12 mouse cellular contexts compared by ENCODE assay signal in genomic region chr3:96404450-96404849, GRCm38 (mm10). TPM values are rescaled to one million over a fixed set of nuclear protein-coding genes. Genes with fewer than 3 reads are reported as not detected.
DNase-seq lines count a peak whose midpoint lies in the region; ATAC-seq lines count a peak whose summit lies in the region.
"Had no signal": no experiment of that assay in that cellular context is flagged by ENCODE, and none has a peak within 500 bp of the region (broad histone marks: within the 10 kb centered on the region; RNA-seq: fewer than 3 reads in every experiment).

No protein-coding gene starts in this region.

- H3K4me3 ChIP-seq in kidney, embryonic 14.5 days (ENCODE audit: low read length) = peak overlapping the region; percentile 16
- H3K4me3 ChIP-seq in forebrain, embryonic 15.5 days = no peak overlapping the region
- H3K4me3 ChIP-seq in midbrain, embryonic 13.5 days (replicated peaks) = no peak overlapping the region

- H3K36me3 ChIP-seq in kidney, embryonic 14.5 days (ENCODE audit: control insufficient read depth, insufficient read depth, low read length) = no peaks in the 10 kb centered on the region
- no peaks in the 10 kb centered on the region for H3K36me3 ChIP-seq in forebrain, embryonic 15.5 days
- H3K36me3 ChIP-seq in midbrain, embryonic 13.5 days = no peaks in the 10 kb centered on the region

- H3K27me3 ChIP-seq in kidney, embryonic 14.5 days (ENCODE audit: control insufficient read depth, insufficient read depth, low read length) = peaks cover 79% of the 10 kb centered on the region
- peaks cover 89% of the 10 kb centered on the region for H3K27me3 ChIP-seq in forebrain, embryonic 15.5 days
- H3K27me3 ChIP-seq in midbrain, embryonic 13.5 days = peaks cover 94% of the 10 kb centered on the region

- under 1% methylated on average over 26 of the region's 26 CpGs for WGBS in kidney, embryonic 14.5 days
- WGBS in forebrain, embryonic 15.5 days = under 1% methylated on average over 26 of the region's 26 CpGs
- 1% methylated on average over 26 of the region's 26 CpGs for WGBS in midbrain, embryonic 13.5 days

- peaks cover under 1% of the 10 kb centered on the region; the same call in 1 of the 2 replicates for H3K4me1 ChIP-seq in kidney, embryonic 14.5 days (ENCODE audit: control insufficient read depth, insufficient read depth, low read length)
- peaks cover 12% of the 10 kb centered on the region; the same call in 1 of the 2 replicates for H3K4me1 ChIP-seq in forebrain, embryonic 15.5 days
- H3K4me1 ChIP-seq in midbrain, embryonic 13.5 days (replicated peaks) = peaks cover 18% of the 10 kb centered on the region

- no peak for DNase-seq in kidney, postnatal 10 days
- DNase-seq in embryo, embryonic 10 days (ENCODE audit: low spot score) = peak; percentile 38
- no peak for DNase-seq in adrenal gland, adult 8-10 months
- DNase-seq in spleen, postnatal 36 days (ENCODE audit: low spot score in 2 of 2) = no peak
- no peak for DNase-seq in spleen, postnatal 14 days (ENCODE audit: low spot score in 2 of 2)
- DNase-seq: kidney, adult 8-10 months; lung, adult 18-20 months had no signal

- no peak for ATAC-seq in kidney, embryonic 14.5 days (ENCODE audit: low FRiP score, low TSS enrichment)
- no peak for ATAC-seq in forebrain, embryonic 15.5 days (replicated peaks)
- no peak for ATAC-seq in midbrain, embryonic 13.5 days

- no peak overlapping the region for H3K27ac ChIP-seq in kidney, embryonic 14.5 days (ENCODE audit: low read depth, low read length)
- H3K27ac ChIP-seq in forebrain, embryonic 15.5 days (replicated peaks) = no peak overlapping the region
- H3K27ac ChIP-seq in midbrain, embryonic 13.5 days = no peak overlapping the region

- peak overlapping the region; percentile 30 for H3K4me2 ChIP-seq in kidney, embryonic 14.5 days (replicated peaks; ENCODE audit: low read depth, low read length)
- peak overlapping the region; percentile 8; the same call in 1 of the 2 replicates for H3K4me2 ChIP-seq in forebrain, embryonic 15.5 days (replicated peaks)
- peak overlapping the region; percentile 20; the same call in 1 of the 2 replicates for H3K4me2 ChIP-seq in midbrain, embryonic 13.5 days (replicated peaks)

- H3K9me3 ChIP-seq in kidney, embryonic 14.5 days (ENCODE audit: control insufficient read depth, low read length) = no peaks in the 10 kb centered on the region; the same call in 1 of the 2 replicates
- H3K9me3 ChIP-seq in forebrain, embryonic 15.5 days = no peaks in the 10 kb centered on the region
- no peaks in the 10 kb centered on the region for H3K9me3 ChIP-seq in midbrain, embryonic 13.5 days

- H3K9ac ChIP-seq in kidney, embryonic 14.5 days (ENCODE audit: low read depth, low read length) = no peak overlapping the region
- H3K9ac ChIP-seq in forebrain, embryonic 15.5 days (replicated peaks) = no peak overlapping the region
- H3K9ac ChIP-seq in midbrain, embryonic 13.5 days (replicated peaks) = 0 out of 2 replicates have a peak overlapping the region, but pooled peaks have one; percentile 28

RNA-seq across cellular contexts. Expression of gene BC107364, which starts 47.7 kb away (rescaled TPM):
- polyA plus RNA-seq in kidney, embryonic 14.5 days (2014; fragmentation: Nextera tagmentation; extraction: Ambion mirVana) = 0.20 TPM in 1 of 2 replicates, not detected in the other
- not detected in 2 replicates for polyA plus RNA-seq in forebrain, embryonic 15.5 days (2015; fragmentation: Nextera tagmentation; extraction: Ambion mirVana)
- polyA plus RNA-seq in midbrain, embryonic 13.5 days (2015; fragmentation: Nextera tagmentation; extraction: Ambion mirVana) = not detected in 2 replicates
- total RNA-seq in adrenal gland, adult 8-10 months (2022) = not detected
- total RNA-seq: MEL had no signal
- polyA plus RNA-seq: frontal cortex, adult 2 months had no signal
